Mouse (Mus musculus) kidney, adult 9 months (tissue): ENCODE measurements around the gene Nt5m.
"Not testable (repeated sequence)": the region's sequence is repeated elsewhere in the genome, so short reads cannot be mapped to it uniquely, and the experiment has no call there.

ENCODE experiments used
- DNase-seq: peaks from one replicate; pipeline ENCODE4 v3.0.0; 2022

Gene Nt5m

GRCm38 (mm10) chr11:59839008-59839458 lies at the start of gene Nt5m:
Gene Nt5m, plus strand, starts transcription at chr11:59839447.
- DNase-seq = peak; percentile 95

GRCm38 (mm10) chr11:59793390-59793789 lies 45.9 kb upstream of the Nt5m start:
- no peak for DNase-seq

- DNase-seq = no peak
Measured at GRCm38 (mm10) chr11:59800412-59800811, 38.8 kb upstream of the Nt5m start.

GRCm38 (mm10) chr11:59801881-59802280 lies 37.4 kb upstream of the Nt5m start:
- DNase-seq = no peak

- no peak for DNase-seq
Measured at GRCm38 (mm10) chr11:59803516-59803915, 35.7 kb upstream of the Nt5m start.

- DNase-seq = no peak
Measured at GRCm38 (mm10) chr11:59804409-59805110, 34.7 kb upstream of the Nt5m start.

GRCm38 (mm10) chr11:59805256-59805655 lies 34.0 kb upstream of the Nt5m start:
- no peak for DNase-seq

- no peak for DNase-seq
Measured at GRCm38 (mm10) chr11:59805656-59806055, 33.6 kb upstream of the Nt5m start.

- peak; percentile 11 for DNase-seq
Measured at GRCm38 (mm10) chr11:59808170-59808960, 30.9 kb upstream of the Nt5m start.

GRCm38 (mm10) chr11:59809071-59809669 lies 30.1 kb upstream of the Nt5m start:
- DNase-seq = peak; percentile 75

- peak; percentile 91 for DNase-seq
Measured at GRCm38 (mm10) chr11:59809670-59810474, 29.4 kb upstream of the Nt5m start, which contains the start of gene Flcn. Gene Flcn, minus strand, starts transcription at chr11:59810016.

- DNase-seq = no peak
Measured at GRCm38 (mm10) chr11:59810480-59811158, 28.6 kb upstream of the Nt5m start.

- DNase-seq = no peak
Measured at GRCm38 (mm10) chr11:59811211-59811610, 28.0 kb upstream of the Nt5m start.

GRCm38 (mm10) chr11:59813276-59813675 lies 26.0 kb upstream of the Nt5m start:
- DNase-seq = no peak

GRCm38 (mm10) chr11:59814311-59814710 lies 24.9 kb upstream of the Nt5m start:
- no peak for DNase-seq

GRCm38 (mm10) chr11:59814936-59815335 lies 24.3 kb upstream of the Nt5m start:
- no peak for DNase-seq

GRCm38 (mm10) chr11:59815482-59816065 lies 23.7 kb upstream of the Nt5m start:
- no peak for DNase-seq

- no peak for DNase-seq
Measured at GRCm38 (mm10) chr11:59817916-59818315, 21.3 kb upstream of the Nt5m start.

GRCm38 (mm10) chr11:59821625-59822024 lies 17.6 kb upstream of the Nt5m start:
- DNase-seq = no peak

GRCm38 (mm10) chr11:59837789-59838188 lies 1.5 kb upstream of the Nt5m start:
- DNase-seq = not testable (repeated sequence)

GRCm38 (mm10) chr11:59838426-59838825 lies 821 bp upstream of the Nt5m start:
- DNase-seq = no peak
